Comparison of ENCODE assay signal across 26 mouse cellular contexts in the genomic region with DNA sequence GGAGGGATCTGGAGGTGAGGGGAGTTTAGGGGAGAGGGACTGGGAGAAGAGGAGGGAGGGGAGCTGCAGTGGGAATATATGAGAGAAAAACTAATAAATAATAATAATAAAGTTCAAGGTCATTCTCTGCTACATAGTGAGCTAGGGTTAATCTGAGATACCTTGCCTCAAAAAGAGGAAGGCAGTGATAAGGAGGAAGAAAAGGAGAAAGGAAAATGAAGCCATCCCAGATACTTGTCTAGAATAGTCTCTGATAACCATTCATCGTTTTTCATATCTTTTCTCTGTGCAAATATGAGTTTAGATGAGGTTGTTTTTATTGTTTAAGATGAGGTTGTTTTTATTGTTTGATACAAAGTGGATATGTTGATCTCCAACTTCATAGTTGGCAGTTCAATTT.
"Had no signal": no experiment of that assay in that cellular context is flagged by ENCODE, and none has a peak within 500 bp of the region (broad histone marks: within the 10 kb centered on the region; RNA-seq: fewer than 3 reads in every experiment).

No protein-coding gene starts in this region.

- H3K4me2 ChIP-seq: embryonic facial prominence, embryonic 12.5 days; embryonic facial prominence, embryonic 13.5 days; embryonic facial prominence, embryonic 15.5 days; forebrain, embryonic 12.5 days; forebrain, embryonic 13.5 days; forebrain, embryonic 15.5 days had no signal

- H3K9me3 ChIP-seq: embryonic facial prominence, embryonic 10.5 days; embryonic facial prominence, embryonic 12.5 days; embryonic facial prominence, embryonic 13.5 days; embryonic facial prominence, embryonic 15.5 days; forebrain, embryonic 10.5 days; forebrain, embryonic 12.5 days; forebrain, embryonic 13.5 days; forebrain, embryonic 15.5 days; heart, embryonic 10.5 days had no signal

- H3K4me3 ChIP-seq: embryonic facial prominence, embryonic 10.5 days; embryonic facial prominence, embryonic 12.5 days; embryonic facial prominence, embryonic 13.5 days; embryonic facial prominence, embryonic 15.5 days; erythroblast, embryonic 14.5 days; forebrain, embryonic 10.5 days; forebrain, embryonic 12.5 days; forebrain, embryonic 13.5 days; forebrain, embryonic 15.5 days; gastrocnemius, adult 2 months; heart, adult 2 months; heart, embryonic 10.5 days had no signal

- H3K36me3 ChIP-seq: embryonic facial prominence, embryonic 10.5 days; embryonic facial prominence, embryonic 12.5 days; embryonic facial prominence, embryonic 13.5 days; embryonic facial prominence, embryonic 15.5 days; forebrain, embryonic 10.5 days; forebrain, embryonic 12.5 days; forebrain, embryonic 15.5 days; heart, embryonic 10.5 days had no signal

- DNase-seq: cerebellum, adult 9-11 months; cerebellum, postnatal 10 days; cerebellum, postnatal 14 days; cerebellum, postnatal 25 days; cerebellum, postnatal 36 days; embryo, embryonic 11 days; forebrain, postnatal 0 days; gastrocnemius, adult 2 months; gastrocnemius, postnatal 10 days; gastrocnemius, postnatal 14 days; gastrocnemius, postnatal 25 days; gastrocnemius, postnatal 36 days; heart, adult 18-20 months; heart, adult 2 months had no signal

- H3K27ac ChIP-seq: embryonic facial prominence, embryonic 10.5 days; embryonic facial prominence, embryonic 12.5 days; embryonic facial prominence, embryonic 13.5 days; forebrain, embryonic 10.5 days; forebrain, embryonic 12.5 days; forebrain, embryonic 13.5 days; forebrain, embryonic 15.5 days; gastrocnemius, adult 2 months; heart, adult 2 months; heart, embryonic 10.5 days had no signal

- ATAC-seq: forebrain, embryonic 13.5 days; forebrain, embryonic 14.5 days; forebrain, embryonic 15.5 days; forebrain, embryonic 16.5 days; forebrain, postnatal 0 days had no signal

- H3K9ac ChIP-seq: embryonic facial prominence, embryonic 12.5 days; embryonic facial prominence, embryonic 13.5 days; embryonic facial prominence, embryonic 15.5 days; forebrain, embryonic 12.5 days; forebrain, embryonic 13.5 days; forebrain, embryonic 15.5 days; forebrain, postnatal 0 days had no signal

- H3K27me3 ChIP-seq: embryonic facial prominence, embryonic 12.5 days; embryonic facial prominence, embryonic 13.5 days; embryonic facial prominence, embryonic 15.5 days; forebrain, embryonic 12.5 days; forebrain, embryonic 13.5 days; forebrain, embryonic 15.5 days had no signal

- H3K4me1 ChIP-seq: embryonic facial prominence, embryonic 10.5 days; embryonic facial prominence, embryonic 12.5 days; embryonic facial prominence, embryonic 13.5 days; forebrain, embryonic 10.5 days; forebrain, embryonic 12.5 days; forebrain, embryonic 13.5 days; forebrain, embryonic 15.5 days; heart, embryonic 10.5 days had no signal
